Mouse (Mus musculus) small intestine, adult 2 months (tissue): ENCODE measurements around the gene Prdx2. TPM values are rescaled to one million over a fixed set of nuclear protein-coding genes. Genes with fewer than 3 reads are reported as not detected.

Experiments
- H3K27ac ChIP-seq: fragments of 200-500 bp; 2 replicates; pipeline ENCODE4 v1.5.1; 2012; ENCODE audit warnings: low read depth, low read length, control low read depth, inconsistent platforms; ENCODE audit not compliant: insufficient read depth
- H3K27me3 ChIP-seq: fragments of 200-500 bp; 2 replicates; pipeline ENCODE4 v1.6.1; 2012; ENCODE audit warnings: mild to moderate bottlenecking, moderate library complexity, low read length, inconsistent platforms; ENCODE audit not compliant: control insufficient read depth, insufficient read depth
- H3K36me3 ChIP-seq: fragments of 200-500 bp; 2 replicates; pipeline ENCODE4 v1.6.1; 2012; ENCODE audit warnings: mild to moderate bottlenecking, low read length, control low read depth, inconsistent platforms; ENCODE audit not compliant: control insufficient read depth, insufficient read depth
- H3K4me1 ChIP-seq: fragments of 200-500 bp; 2 replicates; pipeline ENCODE4 v1.6.1; 2012; ENCODE audit warnings: low read length, inconsistent platforms, mixed read lengths; ENCODE audit not compliant: control insufficient read depth, insufficient read depth, insufficient read length
- H3K4me3 ChIP-seq: fragments of 200-500 bp; 2 replicates; pipeline ENCODE4 v1.5.1; 2012; ENCODE audit warnings: low read depth, mild to moderate bottlenecking, control low read depth, inconsistent platforms, low read length, moderate library complexity
- CTCF ChIP-seq: fragments of 200-500 bp; IDR thresholded peaks from 2 replicates; pipeline ENCODE4 v1.5.1; 2012; ENCODE audit warnings: low read depth, mild to moderate bottlenecking, control low read depth, inconsistent platforms, low read length, moderate library complexity, mixed read lengths; ENCODE audit not compliant: insufficient replicate concordance, insufficient read length; ENCODE audit errors: extremely low read depth
- POLR2A ChIP-seq: fragments of 200-500 bp; IDR thresholded peaks from 2 replicates; pipeline ENCODE4 v1.6.1; 2012; ENCODE audit warnings: low read depth, mild to moderate bottlenecking, control low read depth, inconsistent platforms, low read length, moderate library complexity
- WGBS: fragments of 180-500 bp; shearing (Covaris S2); methylation state at CpG from one replicate; pipeline ENCODE4 v1.1.7; 2018; 5-methylcytosine and 5-hydroxymethylcytosine counted together
- polyA plus RNA-seq: library from polyadenylated mRNA; depleted of rRNA; stranded (reverse); fragments of >200 nt; gene quantifications from 2 replicates; pipeline ENCODE4 v1.2.3, GENCODE M21; 2012

Prdx2 gene
- polyA plus RNA-seq, 1 experiment = 141 TPM

- TF ChIP-seq CTCF (no peak), POLR2A (no peak)
- Histone ChIP-seq H3K4me1 (peaks cover 17% of the 10 kb centered on the region), H3K27me3 (no peaks in the 10 kb centered on the region), H3K27ac (no peak overlapping the region), H3K36me3 (peaks cover 10% of the 10 kb centered on the region), H3K4me3 (no peak overlapping the region)
- 91% methylated on average over 13 of the region's 13 CpGs for WGBS
These were observed 1.7 kb upstream of the Prdx2 start for GRCm38 (mm10) chr8:84967532-84968304.

GRCm38 (mm10) chr8:84968650-84969049 is 737 bp upstream of the Prdx2 start:
- WGBS = 3% methylated on average over 2 of the region's 2 CpGs
- Histone ChIP-seq H3K27ac (peak overlapping the region; percentile 77), H3K4me3 (peak overlapping the region; percentile 70; the same call in 1 of the 2 replicates), H3K4me1 (peaks cover 17% of the 10 kb centered on the region), H3K36me3 (peaks cover 11% of the 10 kb centered on the region), H3K27me3 (no peaks in the 10 kb centered on the region)
- no peak for TF ChIP-seq CTCF

DNA sequence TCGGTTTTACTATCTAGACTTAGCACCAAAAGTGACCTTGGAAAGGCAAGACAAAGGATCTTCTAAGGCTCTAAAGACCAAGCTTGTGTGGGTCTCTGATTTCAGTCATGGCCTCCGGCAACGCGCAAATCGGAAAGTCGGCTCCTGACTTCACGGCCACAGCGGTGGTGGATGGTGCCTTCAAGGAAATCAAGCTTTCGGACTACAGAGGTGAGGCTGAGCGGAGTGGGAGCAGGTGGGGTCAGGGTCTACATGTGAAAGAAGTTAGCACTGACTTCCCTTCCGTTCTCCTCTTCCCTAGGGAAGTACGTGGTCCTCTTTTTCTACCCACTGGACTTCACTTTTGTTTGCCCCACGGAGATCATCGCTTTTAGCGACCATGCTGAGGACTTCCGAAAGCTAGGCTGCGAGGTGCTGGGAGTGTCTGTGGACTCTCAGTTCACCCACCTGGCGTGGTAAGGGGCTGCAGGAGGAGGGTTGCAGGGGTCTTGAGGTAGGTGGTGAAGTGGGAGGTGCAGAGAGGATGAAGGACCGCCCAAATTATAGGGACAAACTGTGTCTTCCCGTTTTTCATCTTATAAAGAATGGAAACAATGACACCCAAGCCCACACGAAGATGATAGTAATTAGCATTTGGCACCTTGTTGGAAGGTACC is 876 bp downstream of the Prdx2 start:
- no peak for TF ChIP-seq CTCF
- no peak for TF ChIP-seq POLR2A
- H3K4me3 ChIP-seq = peak overlapping the region; percentile 70
- peaks cover 11% of the 10 kb centered on the region for H3K36me3 ChIP-seq
- peaks cover 18% of the 10 kb centered on the region for H3K4me1 ChIP-seq
- H3K27ac ChIP-seq = peak overlapping the region; percentile 77
- no peaks in the 10 kb centered on the region for H3K27me3 ChIP-seq
- 5% methylated on average over 21 of the region's 21 CpGs for WGBS

DNA sequence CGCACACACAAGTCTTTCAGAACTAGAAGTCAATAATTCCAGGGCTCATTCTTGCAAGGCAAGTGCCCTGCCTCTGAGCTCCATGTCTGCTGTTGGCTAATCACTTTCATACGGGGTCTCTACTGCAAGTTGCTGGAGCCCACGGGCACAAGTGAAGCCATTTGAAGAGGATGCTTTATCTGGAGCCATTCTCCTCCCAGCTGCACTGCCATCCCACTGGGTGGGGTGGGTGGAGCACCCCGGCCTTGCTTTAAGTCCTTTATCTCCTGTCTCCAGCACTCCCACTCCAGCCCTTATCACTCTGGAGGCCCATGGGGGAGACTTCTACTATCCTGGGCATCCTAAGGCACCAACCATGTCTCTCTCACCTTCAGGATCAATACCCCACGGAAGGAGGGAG is 1.5 kb downstream of the Prdx2 start:
- Histone ChIP-seq H3K27me3 (no peaks in the 10 kb centered on the region), H3K4me1 (peaks cover 16% of the 10 kb centered on the region), H3K27ac (no peak overlapping the region), H3K4me3 (no peak overlapping the region), H3K36me3 (peaks cover 11% of the 10 kb centered on the region)
- TF ChIP-seq POLR2A = no peak
- no peak for TF ChIP-seq CTCF
- 56% methylated on average over 5 of the region's 5 CpGs for whole genome bisulfite sequencing

DNA sequence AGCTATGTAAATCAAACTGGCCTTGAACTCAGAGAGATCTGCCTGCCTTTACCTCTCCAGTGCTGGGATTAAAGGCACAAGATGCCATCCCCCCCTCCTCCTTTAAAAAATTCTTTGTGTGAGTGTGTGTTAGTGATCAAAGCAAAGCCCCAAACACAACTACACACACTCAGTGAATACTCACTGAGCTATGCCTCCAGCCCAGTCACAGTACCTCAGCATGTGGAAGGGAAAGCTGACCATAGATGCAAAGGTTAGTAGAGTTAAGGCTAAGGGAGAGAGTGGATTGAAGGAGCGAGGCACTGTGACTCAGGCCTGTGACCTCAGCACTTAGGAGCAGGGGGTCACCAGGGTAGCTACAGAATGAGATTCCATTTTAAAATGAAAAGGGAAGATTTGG is 3.7 kb downstream of the Prdx2 start:
- H3K4me1 ChIP-seq = peaks cover 13% of the 10 kb centered on the region
- H3K4me3 ChIP-seq = no peak overlapping the region
- TF ChIP-seq CTCF (no peak), POLR2A (no peak)
- 92% methylated on average over 1 of the region's 1 CpGs for WGBS
- H3K36me3 ChIP-seq = peaks cover 11% of the 10 kb centered on the region
- no peaks in the 10 kb centered on the region for H3K27me3 ChIP-seq
- H3K27ac ChIP-seq = no peak overlapping the region

DNA sequence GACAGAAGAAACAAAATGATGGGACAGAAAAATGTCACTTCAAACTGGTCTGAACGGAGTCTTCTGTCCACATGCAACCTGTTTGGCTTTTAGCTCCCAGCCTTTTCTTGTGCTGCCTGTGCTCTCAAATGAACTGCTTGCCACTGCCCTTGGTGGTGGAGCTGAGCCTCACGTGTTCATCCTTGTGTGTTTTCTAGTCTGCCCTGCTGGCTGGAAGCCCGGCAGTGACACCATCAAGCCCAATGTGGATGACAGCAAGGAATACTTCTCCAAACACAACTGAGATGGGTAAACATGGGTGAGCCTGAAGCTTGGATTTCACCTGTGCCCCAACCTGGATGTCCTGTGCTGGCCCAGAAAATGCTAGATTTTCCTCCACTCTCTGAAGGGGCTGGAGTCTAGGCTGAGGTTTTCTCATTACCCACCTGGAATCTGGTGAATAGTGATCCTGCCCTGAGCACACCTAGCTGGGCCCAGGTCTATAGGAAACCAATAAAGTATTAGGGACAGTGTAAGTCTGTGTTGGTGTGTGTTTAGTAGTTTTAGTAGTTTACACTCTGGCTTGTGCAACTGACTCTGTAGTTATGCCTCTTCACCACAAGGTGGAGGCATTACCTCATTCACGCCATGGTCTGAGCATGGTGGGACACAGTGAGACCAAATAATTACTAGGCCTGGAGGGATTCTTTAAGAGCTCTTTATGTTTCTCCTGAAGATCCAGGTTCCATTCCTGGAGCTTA is 4.6 kb downstream of the Prdx2 start:
- Histone ChIP-seq H3K36me3 (peaks cover 11% of the 10 kb centered on the region), H3K27ac (no peak overlapping the region), H3K27me3 (no peaks in the 10 kb centered on the region), H3K4me1 (peaks cover 8% of the 10 kb centered on the region), H3K4me3 (no peak overlapping the region)
- peak; percentile 4; the same call in 1 of the 2 replicates for TF ChIP-seq CTCF
- TF ChIP-seq POLR2A = no peak
- 58% methylated on average over 4 of the region's 4 CpGs for WGBS

DNA sequence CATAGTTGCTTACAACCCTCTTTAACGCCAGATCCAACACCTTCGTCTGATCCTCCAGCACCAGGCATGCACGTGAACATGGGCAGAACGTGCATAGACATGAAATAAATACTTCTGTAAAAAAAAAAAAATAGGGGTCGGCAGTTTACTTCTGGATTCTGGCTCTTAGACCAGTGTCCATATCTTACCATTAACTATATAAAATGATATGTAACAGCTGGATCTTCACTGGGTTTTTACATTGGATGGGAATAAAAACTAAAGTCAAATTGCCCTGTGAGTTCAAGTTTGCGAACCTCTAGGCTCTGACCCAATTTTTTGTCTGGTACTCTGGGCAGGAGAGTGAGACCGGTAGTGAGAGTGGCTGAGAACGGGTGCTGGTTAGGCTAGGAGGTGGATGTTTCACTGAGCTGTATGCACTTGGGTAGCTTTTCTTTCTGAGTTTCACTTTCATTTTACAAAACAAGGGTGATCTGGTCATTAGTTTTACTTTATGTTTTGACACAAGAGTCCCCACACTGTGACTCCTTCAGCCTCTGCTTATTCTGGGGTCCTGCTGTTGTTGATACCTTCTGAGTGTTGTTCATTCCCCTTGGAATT is 5.3 kb downstream of the Prdx2 start:
- Histone ChIP-seq H3K27me3 (no peaks in the 10 kb centered on the region), H3K27ac (peak overlapping the region; percentile 94), H3K4me3 (no peak overlapping the region), H3K36me3 (peaks cover 11% of the 10 kb centered on the region), H3K4me1 (peaks cover 11% of the 10 kb centered on the region)
- TF ChIP-seq CTCF (peak; percentile 3; the same call in 1 of the 2 replicates), POLR2A (no peak)
- 63% methylated on average over 8 of the region's 8 CpGs for WGBS
